Mouse (Mus musculus) monocyte, adult 5-6 weeks (primary cell): ENCODE measurements at regions not wholly inside any gene's neighbourhood (a gene's known extent, or its start where the extent isn't known, plus 50 kb on each side); places are given as distances from the start of the nearest gene placed in this dataset.
A peak's percentile ranks its signal among the peaks of the same experiment; 100 is the strongest.

Experiments
- ATAC-seq: fragments of 153-309, 156-312 bp; replicated peaks from 2 replicates; pipeline ENCODE4 v1.8.0; 2017; ENCODE audit warnings: mild to moderate bottlenecking; ENCODE audit not compliant: low TSS enrichment, insufficient number of reproducible peaks, severe bottlenecking, poor library complexity, low FRiP score

DNA sequence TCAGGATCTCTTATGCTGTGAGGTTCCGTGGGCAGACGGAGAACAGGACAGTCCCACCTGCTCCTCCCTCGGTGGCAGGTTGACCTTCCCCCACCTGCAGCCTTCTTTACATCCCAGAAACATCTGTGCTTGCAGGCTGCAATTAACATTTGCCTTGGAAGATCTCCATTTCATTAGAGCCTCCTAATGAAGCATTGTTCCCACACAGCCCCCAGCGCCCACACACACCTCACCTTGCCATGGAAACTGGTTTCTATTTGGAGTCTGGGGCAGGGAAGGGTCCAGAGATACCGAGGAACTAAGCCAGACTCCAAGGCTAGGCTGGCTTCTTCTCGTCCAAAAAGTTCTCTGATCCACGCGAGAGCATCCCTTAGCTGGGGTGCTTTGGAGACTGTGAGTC, 56.6 kb upstream of the Rpl38 start:
- no peak for ATAC-seq

- no peak for ATAC-seq
Observed at GRCm38 (mm10) chr11:114608009-114608408, 60.3 kb upstream of the Rpl38 start.

GRCm38 (mm10) chr11:114603108-114603507, 65.2 kb upstream of the Rpl38 start:
- ATAC-seq = no peak

- ATAC-seq = no peak
Observed at GRCm38 (mm10) chr11:114597225-114597624, 71.1 kb upstream of the Rpl38 start.

DNA sequence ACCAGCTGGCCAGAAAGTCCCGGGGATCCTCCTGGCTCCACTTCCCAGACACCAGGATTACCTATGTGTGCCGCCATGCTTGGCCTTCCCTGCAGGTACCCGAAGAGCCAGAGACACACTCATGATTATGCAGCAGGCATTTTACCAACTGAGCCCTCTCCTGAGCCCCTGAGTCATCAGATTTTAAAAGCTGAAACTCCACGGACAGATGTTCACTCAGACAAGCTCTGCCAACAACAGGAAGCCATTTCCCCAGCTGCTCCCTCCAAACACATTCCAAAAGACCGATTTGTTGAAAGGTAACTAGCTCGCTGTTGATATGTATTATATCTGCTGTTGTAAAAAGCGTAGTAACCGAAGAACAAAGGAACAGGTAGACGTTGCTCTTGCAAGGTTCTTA, 75.4 kb upstream of the Rpl38 start:
- ATAC-seq = no peak

DNA sequence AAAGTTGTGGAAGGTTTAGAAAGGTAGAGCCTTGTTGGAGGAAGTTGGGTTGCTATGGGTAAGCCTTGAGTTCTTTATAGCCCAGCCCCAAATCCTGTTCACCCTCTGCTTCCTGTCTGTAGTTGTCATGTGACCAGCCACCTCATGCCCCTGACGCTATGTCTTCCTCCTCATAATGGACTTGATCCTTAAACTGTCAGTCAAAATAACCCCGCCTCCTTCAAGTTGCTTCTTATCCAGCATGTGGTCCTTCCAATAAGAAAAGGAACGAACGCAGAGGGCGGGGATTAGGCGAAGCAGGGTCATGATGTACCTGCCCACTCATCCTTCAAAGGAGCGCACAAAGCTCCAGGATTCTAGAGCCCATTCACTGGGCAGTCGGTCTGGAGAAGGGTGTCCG, 79.8 kb upstream of the Rpl38 start:
- no peak for ATAC-seq

DNA sequence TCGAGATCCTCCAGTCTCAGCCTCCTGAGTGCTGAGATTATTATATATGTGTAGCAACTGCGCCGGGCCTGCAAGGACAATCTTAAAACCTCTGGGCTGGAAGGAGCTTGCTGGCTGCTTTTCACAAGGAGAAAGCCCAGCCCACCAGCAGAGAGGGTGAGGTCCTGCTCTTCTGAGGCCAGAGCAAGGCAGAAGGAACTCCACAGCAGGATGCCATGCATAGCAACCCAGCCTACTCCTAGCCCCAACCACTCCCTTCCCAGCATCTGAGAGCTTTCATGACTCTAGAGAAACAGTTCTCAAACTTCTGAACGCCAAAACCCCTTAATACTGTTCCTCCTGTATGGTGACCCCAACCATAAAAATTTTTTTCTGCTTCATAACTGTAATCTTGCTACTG, 80.3 kb upstream of the Rpl38 start:
- ATAC-seq = no peak

DNA sequence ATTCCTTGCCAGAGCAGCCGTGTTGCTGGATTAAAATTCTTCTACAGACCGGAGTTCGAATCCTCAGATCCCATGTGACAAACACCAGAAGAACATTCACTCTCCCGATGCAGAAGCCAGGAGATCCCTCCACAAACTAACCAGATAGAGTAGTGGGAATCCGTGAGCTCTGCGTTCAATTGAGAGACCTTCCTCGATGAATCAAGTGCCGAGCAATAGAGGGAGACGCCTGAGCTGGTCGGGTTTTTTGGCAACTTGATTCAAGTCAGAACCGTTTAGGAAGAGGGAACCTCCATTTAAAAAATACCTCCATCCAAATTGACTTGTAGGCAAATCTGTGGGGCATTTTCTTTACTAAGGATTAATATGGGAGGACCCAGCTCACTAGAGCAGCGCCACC, 81.9 kb upstream of the Rpl38 start:
- no peak for ATAC-seq

DNA sequence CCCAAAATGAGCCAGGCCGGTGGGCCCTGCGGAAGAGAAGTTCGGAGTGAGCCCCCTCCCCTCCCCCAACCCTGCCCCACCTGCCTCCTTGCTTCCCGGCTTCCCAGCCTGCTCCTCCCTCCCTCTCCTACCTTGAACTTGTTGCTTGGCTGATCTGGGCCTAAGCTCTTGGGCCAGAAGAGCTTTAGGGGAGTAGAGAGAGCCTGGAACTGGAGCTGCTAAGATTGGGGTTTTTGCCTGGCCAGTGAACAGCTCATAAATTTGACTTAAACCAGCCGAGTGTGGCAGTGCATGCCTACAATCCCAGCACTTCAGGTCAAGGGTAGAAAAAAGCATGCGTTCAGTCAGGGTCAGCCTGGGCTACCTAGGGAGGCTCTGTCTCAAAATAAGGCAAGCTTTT, 83.5 kb upstream of the Rpl38 start:
- ATAC-seq = no peak

DNA sequence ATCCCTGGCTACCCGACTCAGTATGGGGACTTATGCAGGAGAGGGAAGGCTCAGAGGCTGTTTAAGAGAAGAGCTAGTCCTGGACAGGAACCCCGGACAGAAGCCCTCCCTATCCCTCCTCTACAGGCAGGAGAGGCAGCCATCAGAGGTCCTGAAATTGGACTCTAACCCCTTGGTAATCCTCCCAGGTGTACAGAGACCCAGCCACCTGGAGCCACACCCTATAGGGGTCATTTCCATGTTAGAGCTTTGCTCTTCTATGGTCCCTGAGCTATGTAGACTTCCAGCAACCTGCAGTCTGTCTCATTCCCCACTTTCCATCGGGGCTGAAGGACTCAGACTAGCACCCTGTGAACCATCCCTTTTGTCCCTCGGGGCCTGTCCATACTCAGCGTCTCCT, 84.2 kb upstream of the Rpl38 start:
- no peak for ATAC-seq

- ATAC-seq = no peak
Observed at GRCm38 (mm10) chr11:114579986-114580385, 88.3 kb upstream of the Rpl38 start.

GRCm38 (mm10) chr11:114578551-114578950, 89.8 kb upstream of the Rpl38 start:
- ATAC-seq = no peak

GRCm38 (mm10) chr11:114576803-114577202, 91.5 kb upstream of the Rpl38 start:
- ATAC-seq = peak; percentile 43; the same call in 1 of the 2 replicates

DNA sequence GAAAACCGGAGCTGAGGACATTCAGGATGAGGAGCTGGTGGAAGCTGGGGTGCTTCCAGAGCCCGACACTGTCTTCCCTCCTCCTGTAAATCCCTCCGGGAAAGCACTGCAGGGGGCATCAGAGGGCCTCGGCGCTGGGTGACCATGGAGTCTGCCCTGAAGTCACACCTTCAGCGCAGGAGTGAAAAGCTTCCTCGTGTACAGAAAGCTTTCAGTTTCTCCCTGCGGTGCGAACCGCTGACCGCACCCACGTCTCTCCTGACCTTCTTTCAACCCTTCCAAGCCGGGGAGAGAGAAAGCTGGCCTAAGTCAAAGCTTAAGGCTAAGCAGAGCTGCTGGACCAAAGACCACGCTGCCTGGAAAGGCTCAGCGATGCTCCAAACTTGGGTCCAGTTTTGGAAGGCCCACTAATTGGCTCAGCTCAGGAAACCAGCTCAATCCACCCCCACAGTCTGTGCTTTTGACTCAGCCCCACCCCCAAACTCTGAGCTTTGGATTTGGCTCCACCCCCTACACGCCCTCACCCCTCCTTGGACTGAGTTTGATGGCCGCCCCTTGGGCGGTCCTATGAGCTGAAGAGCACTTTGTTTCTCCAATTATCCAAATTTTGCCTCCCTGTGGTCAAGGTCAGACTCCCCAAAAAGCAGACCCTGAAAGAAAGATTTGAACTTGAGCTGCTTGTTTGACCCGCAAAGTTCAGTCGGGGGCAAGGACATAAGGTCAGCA, 97.0 kb upstream of the Rpl38 start:
- no peak; the same call in 1 of the 2 replicates for ATAC-seq

GRCm38 (mm10) chr11:114570076-114570475, 98.2 kb upstream of the Rpl38 start:
- ATAC-seq = no peak

DNA sequence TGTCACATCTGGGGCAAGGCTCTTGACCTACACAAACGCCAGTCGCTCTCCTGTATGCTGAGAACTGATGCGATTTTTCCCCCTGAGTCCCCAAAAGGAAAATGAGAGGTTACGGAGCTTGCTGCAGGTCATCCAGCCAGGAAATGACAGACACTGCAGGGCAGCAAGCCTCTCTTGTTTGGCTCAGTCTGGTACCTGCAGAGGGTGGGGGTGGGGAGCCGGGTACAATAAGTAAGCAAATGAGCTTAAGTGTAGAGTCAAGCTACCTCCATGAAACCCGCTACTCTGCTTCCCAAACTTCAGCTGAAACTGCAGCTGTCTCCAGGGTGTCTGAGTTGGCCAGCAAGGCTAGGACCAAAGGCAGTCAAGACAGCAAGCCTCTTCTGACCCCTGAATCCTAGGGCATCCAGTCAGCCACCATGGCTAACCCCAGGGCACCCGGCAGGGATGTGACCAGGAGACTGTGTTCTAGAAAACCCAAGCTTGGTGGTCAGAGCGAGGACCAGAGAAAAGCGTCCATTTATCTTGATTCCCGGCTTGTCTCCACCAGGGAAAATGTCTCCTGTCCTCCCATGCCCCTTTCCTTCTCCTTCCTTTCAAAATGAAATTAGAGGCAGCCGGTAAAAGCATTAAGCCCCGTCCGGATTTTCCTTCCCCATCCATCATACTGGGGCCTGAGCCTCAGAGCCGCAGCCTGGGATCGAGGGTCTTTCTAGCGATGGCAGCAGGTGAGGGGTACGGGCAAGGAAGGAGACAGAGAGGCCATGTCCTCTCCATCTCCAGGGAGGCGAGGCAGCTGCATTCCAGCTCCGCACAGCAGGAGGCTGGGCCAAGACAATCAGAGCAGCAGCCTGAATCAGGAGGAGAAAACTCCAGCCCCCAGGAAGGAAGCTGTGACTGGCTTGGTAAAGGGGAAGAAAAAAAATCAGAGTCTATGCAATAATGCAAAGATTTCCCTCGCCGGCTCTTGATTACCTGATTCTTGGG, 100.2 kb upstream of the Rpl38 start:
- no peak for ATAC-seq

DNA sequence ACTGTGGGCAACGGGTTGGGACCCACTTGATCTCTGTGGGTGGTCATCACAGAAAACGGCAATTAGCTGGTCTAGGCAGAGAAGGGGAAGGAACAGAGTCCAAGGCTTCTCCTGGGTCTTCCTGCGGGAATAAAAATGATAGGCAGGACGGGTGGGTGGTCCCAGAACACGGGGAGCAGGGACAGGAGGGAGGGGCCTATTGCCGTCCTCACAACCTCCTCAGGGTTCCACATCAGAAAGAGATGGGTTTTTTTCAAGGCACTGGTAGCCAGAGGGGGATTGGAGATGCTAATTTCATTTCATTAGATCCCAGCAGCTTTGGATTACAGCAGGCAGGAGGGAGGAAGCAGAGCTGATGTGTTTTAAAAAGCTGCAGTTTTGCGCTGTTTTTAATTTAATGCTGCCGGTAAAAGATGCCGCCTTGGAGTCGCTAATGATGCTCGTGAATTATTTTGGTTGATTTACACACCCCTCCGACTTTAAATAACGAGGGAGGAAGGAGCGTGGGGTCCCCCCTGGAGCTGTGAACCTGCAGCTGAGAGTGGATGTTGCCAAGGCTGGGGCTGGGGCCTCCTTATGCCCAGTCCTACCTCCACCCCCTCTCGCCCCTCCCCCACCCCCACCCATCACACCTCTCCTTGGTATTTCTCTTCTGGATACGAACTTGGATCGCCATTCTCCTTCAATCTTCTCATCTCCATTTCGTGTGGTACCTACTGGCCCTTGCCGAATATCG, 101.1 kb upstream of the Rpl38 start:
- no peak for ATAC-seq

DNA sequence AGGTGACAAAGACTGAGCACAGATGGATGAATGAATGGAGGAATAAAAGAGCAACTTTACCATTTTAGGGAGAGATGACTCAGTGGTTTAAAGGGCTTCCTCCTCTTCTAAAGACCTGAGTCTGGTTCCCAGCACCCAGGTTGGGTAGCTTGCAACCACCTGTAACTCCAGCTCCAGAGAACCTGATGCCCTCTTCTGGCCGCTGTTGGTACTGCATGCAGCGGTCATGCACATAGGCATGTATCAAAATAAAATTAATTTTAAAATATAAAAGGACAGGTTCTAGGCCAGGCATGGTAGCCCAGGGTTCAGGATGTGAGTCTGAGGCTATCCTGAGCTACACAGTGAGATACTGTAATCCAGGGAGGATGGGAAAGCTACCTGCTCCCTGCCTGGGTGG, 103.4 kb upstream of the Rpl38 start:
- no peak for ATAC-seq

DNA sequence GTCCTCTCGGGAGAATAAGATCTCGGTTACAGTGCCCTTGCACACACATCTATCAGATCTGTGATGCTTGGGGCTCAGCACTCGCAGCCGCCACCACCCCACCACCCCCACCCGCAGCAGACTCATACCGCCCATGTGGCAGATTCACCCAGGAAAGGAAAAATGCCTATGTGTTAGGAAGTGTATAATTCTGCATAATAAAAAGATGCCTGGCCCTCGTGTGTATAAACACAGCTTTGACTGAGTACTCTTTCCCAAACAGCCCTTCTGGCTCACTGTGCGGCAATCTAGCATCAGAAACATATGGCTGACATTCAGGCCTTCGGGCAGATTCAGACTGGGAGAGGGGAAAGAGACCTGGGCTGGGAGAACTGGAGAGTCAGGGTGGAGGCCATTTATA, 105.2 kb upstream of the Rpl38 start:
- no peak for ATAC-seq
